Mouse (Mus musculus) embryonic facial prominence, embryonic 11.5 days (tissue): ENCODE measurements around the gene Tmem38b. TPM values are rescaled to one million over a fixed set of nuclear protein-coding genes. Genes with fewer than 3 reads are reported as not detected.

ENCODE experiments used
- ATAC-seq: fragments of 200-750 bp; cut with Nextera tagmentation; replicated peaks from 2 replicates; pipeline ENCODE4 v1.8.0; 2017; ENCODE audit warnings: low read depth; ENCODE audit not compliant: insufficient number of reproducible peaks, low FRiP score, low TSS enrichment
- DNase-seq: peaks from one replicate; pipeline ENCODE4 v3.0.0-alpha.2; 2015; ENCODE audit warnings: low spot score
- H3K27ac ChIP-seq: fragments of 300-500 bp; sonication (generic); replicated peaks from 2 replicates; pipeline ENCODE4 v1.5.1; 2014; ENCODE audit warnings: mild to moderate bottlenecking, low read depth, low read length, control low read depth
- H3K27me3 ChIP-seq: fragments of 300-500 bp; sonication (generic); 2 replicates; pipeline ENCODE4 v1.6.1; 2014; ENCODE audit warnings: mild to moderate bottlenecking, low read length, moderate library complexity, mixed read lengths; ENCODE audit not compliant: control insufficient read depth, insufficient read depth
- H3K36me3 ChIP-seq: fragments of 300-500 bp; sonication (generic); replicated peaks from 2 replicates; pipeline ENCODE4 v1.6.1; 2014; ENCODE audit warnings: low read depth, mild to moderate bottlenecking, low read length, moderate library complexity, mixed read lengths; ENCODE audit not compliant: control insufficient read depth, insufficient read depth
- H3K4me1 ChIP-seq: fragments of 300-500 bp; sonication (generic); 2 replicates; pipeline ENCODE4 v1.6.1; 2014; ENCODE audit warnings: low read length, mixed read lengths; ENCODE audit not compliant: control insufficient read depth, insufficient read depth
- H3K4me2 ChIP-seq: fragments of 300-500 bp; sonication (generic); 2 replicates; pipeline ENCODE4 v1.6.1; 2014; ENCODE audit warnings: low read depth, mild to moderate bottlenecking, control low read depth, low read length, moderate library complexity
- H3K4me3 ChIP-seq: fragments of 300-500 bp; sonication (generic); 2 replicates; pipeline ENCODE4 v1.5.1; 2014; ENCODE audit warnings: low read depth, low read length, control low read depth
- H3K9ac ChIP-seq: fragments of 300-500 bp; sonication (generic); replicated peaks from 2 replicates; pipeline ENCODE4 v1.6.1; 2014; ENCODE audit warnings: mild to moderate bottlenecking, control low read depth, low read length
- H3K9me3 ChIP-seq: fragments of 300-500 bp; sonication (generic); replicated peaks from 2 replicates; pipeline ENCODE4 v1.6.1; 2016; ENCODE audit warnings: mild to moderate bottlenecking, low read length, inconsistent platforms, mixed read lengths; ENCODE audit not compliant: control insufficient read depth
- WGBS: fragments of 180-500 bp; shearing (Covaris S2); extraction: QIAGEN DNeasy Blood & Tissue Kit; methylation state at CpG from one replicate; pipeline ENCODE4 v1.1.7; 2014; 5-methylcytosine and 5-hydroxymethylcytosine counted together
- polyA plus RNA-seq: library from polyadenylated mRNA; unstranded; fragments of >200 nt; fragmentation: Nextera tagmentation; extraction: Ambion mirVana; gene quantifications from 2 replicates; pipeline ENCODE4 v1.2.1, GENCODE M21; 2014

The Tmem38b gene
- polyA plus RNA-seq, 1 experiment from 2014 or later = 9.6 TPM

- ATAC-seq (no peak), DNase-seq (no peak)
- Histone ChIP-seq H3K4me1 (no peaks in the 10 kb centered on the region), H3K36me3 (no peaks in the 10 kb centered on the region), H3K9ac (no peak overlapping the region), H3K27me3 (no peaks in the 10 kb centered on the region), H3K4me3 (no peak overlapping the region), H3K4me2 (no peak overlapping the region), H3K9me3 (no peaks in the 10 kb centered on the region), H3K27ac (no peak overlapping the region)
- WGBS = 71% methylated on average over 17 of the region's 17 CpGs
Measured at GRCm38 (mm10) chr4:53882921-53883682, 57.3 kb downstream of the Tmem38b start.

- H3K36me3 ChIP-seq = no peaks in the 10 kb centered on the region
- no peak overlapping the region for H3K4me2 ChIP-seq
- 0 out of 2 replicates have a peak, but pooled peaks have one; percentile 34 for ATAC-seq
- H3K27me3 ChIP-seq = no peaks in the 10 kb centered on the region
- 65% methylated on average over 14 of the region's 14 CpGs for WGBS
- H3K4me3 ChIP-seq = no peak overlapping the region
- peak; percentile 72 for DNase-seq
- no peaks in the 10 kb centered on the region for H3K9me3 ChIP-seq
- no peak overlapping the region for H3K9ac ChIP-seq
- H3K27ac ChIP-seq = no peak overlapping the region
- no peaks in the 10 kb centered on the region for H3K4me1 ChIP-seq
Measured at GRCm38 (mm10) chr4:53884351-53885245, 58.8 kb downstream of the Tmem38b start.

- 49% methylated on average over 22 of the region's 22 CpGs for WGBS
- Histone ChIP-seq H3K4me3 (no peak overlapping the region), H3K27me3 (no peaks in the 10 kb centered on the region), H3K27ac (no peak overlapping the region), H3K9ac (no peak overlapping the region), H3K9me3 (no peaks in the 10 kb centered on the region), H3K4me2 (no peak overlapping the region), H3K4me1 (no peaks in the 10 kb centered on the region), H3K36me3 (no peaks in the 10 kb centered on the region)
- no peak for ATAC-seq
- DNase-seq = peak; percentile 10
Measured at GRCm38 (mm10) chr4:53886342-53887088, 60.7 kb downstream of the Tmem38b start.

- Histone ChIP-seq H3K4me3 (no peak overlapping the region), H3K9me3 (no peaks in the 10 kb centered on the region), H3K4me1 (no peaks in the 10 kb centered on the region; the same call in 1 of the 2 replicates), H3K9ac (no peak overlapping the region), H3K4me2 (no peak overlapping the region), H3K27me3 (no peaks in the 10 kb centered on the region), H3K27ac (no peak overlapping the region), H3K36me3 (no peaks in the 10 kb centered on the region)
- WGBS = 35% methylated on average over 1 of the region's 1 CpGs
- no peak for ATAC-seq
- DNase-seq = peak; percentile 26
Measured at GRCm38 (mm10) chr4:53895335-53895734, 69.5 kb downstream of the Tmem38b start.

GRCm38 (mm10) chr4:53896150-53896833, 70.4 kb downstream of the Tmem38b start:
- H3K27ac ChIP-seq = no peak overlapping the region
- H3K9ac ChIP-seq = no peak overlapping the region
- H3K9me3 ChIP-seq = no peaks in the 10 kb centered on the region
- no peak overlapping the region for H3K4me2 ChIP-seq
- ATAC-seq = no peak
- H3K4me3 ChIP-seq = no peak overlapping the region
- no peaks in the 10 kb centered on the region for H3K36me3 ChIP-seq
- no peak for DNase-seq
- whole genome bisulfite sequencing = 85% methylated on average over 7 of the region's 7 CpGs
- H3K4me1 ChIP-seq = no peaks in the 10 kb centered on the region; the same call in 1 of the 2 replicates
- no peaks in the 10 kb centered on the region for H3K27me3 ChIP-seq

- no peaks in the 10 kb centered on the region for H3K27me3 ChIP-seq
- no peaks in the 10 kb centered on the region; the same call in 1 of the 2 replicates for H3K4me1 ChIP-seq
- no peak overlapping the region for H3K4me2 ChIP-seq
- no peaks in the 10 kb centered on the region for H3K36me3 ChIP-seq
- DNase-seq (no peak), ATAC-seq (no peak)
- no peaks in the 10 kb centered on the region for H3K9me3 ChIP-seq
- no peak overlapping the region for H3K4me3 ChIP-seq
- no peak overlapping the region for H3K27ac ChIP-seq
- 55% methylated on average over 6 of the region's 6 CpGs for WGBS
- H3K9ac ChIP-seq = no peak overlapping the region
Measured at GRCm38 (mm10) chr4:53900386-53900971, 74.6 kb downstream of the Tmem38b start.

- Histone ChIP-seq H3K4me2 (no peak overlapping the region), H3K4me1 (no peaks in the 10 kb centered on the region), H3K4me3 (no peak overlapping the region), H3K36me3 (no peaks in the 10 kb centered on the region), H3K27ac (no peak overlapping the region), H3K9ac (no peak overlapping the region), H3K9me3 (no peaks in the 10 kb centered on the region), H3K27me3 (no peaks in the 10 kb centered on the region)
- WGBS = 76% methylated on average over 7 of the region's 7 CpGs
- no peak for ATAC-seq
- DNase-seq = no peak
Measured at GRCm38 (mm10) chr4:53904335-53904734, 78.5 kb downstream of the Tmem38b start.
